13 mouse cellular contexts compared by ENCODE assay signal in the genomic region with DNA sequence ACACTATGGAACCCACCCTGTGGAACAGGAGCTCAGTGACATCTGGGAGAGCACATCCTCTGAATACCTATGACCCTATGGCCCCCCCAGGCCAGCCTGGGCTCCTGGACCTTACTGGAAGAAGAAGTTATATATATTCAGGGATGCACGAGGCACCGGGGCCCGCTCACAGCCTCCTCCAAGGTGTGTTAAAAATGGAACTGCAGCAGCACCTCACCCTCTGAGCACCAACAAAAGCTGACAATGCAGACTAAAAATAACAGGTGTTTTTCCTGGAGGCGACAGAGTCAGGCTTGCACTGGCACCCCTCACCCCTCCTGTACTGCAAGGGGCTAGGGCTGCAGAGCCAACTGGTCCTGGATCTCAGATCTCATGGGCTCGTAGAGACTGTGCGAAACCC.
"Had no signal": no experiment of that assay in that cellular context is flagged by ENCODE, and none has a peak within 500 bp of the region (broad histone marks: within the 10 kb centered on the region; RNA-seq: fewer than 3 reads in every experiment).

No protein-coding gene starts in this region.

- H3K9me3 ChIP-seq: kidney, embryonic 15.5 days; limb, embryonic 13.5 days; midbrain, embryonic 12.5 days; neural tube, embryonic 13.5 days had no signal

- H3K27me3 ChIP-seq: kidney, embryonic 15.5 days; limb, embryonic 13.5 days; midbrain, embryonic 12.5 days; neural tube, embryonic 13.5 days had no signal

- H3K27ac ChIP-seq: kidney, embryonic 15.5 days; limb, embryonic 13.5 days; liver, embryonic 14.5 days; midbrain, embryonic 12.5 days; neural tube, embryonic 13.5 days had no signal

- H3K9ac ChIP-seq: kidney, embryonic 15.5 days; limb, embryonic 13.5 days; liver, embryonic 14.5 days; midbrain, embryonic 12.5 days; neural tube, embryonic 13.5 days had no signal

- H3K4me1 ChIP-seq: midbrain, embryonic 12.5 days had no signal

- H3K4me3 ChIP-seq: kidney, embryonic 15.5 days; limb, embryonic 13.5 days; midbrain, embryonic 12.5 days; neural tube, embryonic 13.5 days had no signal

- DNase-seq: kidney, adult 2 months; kidney, postnatal 14 days; lung, adult 18-20 months; retina, postnatal 1 day; spleen, adult 18-20 months; thymus, adult 18-20 months; thymus, postnatal 14 days had no signal

- H3K36me3 ChIP-seq: kidney, embryonic 15.5 days; limb, embryonic 13.5 days; midbrain, embryonic 12.5 days; neural tube, embryonic 13.5 days had no signal

- ATAC-seq: midbrain, embryonic 16.5 days had no signal

- H3K4me2 ChIP-seq: kidney, embryonic 15.5 days; limb, embryonic 13.5 days; midbrain, embryonic 12.5 days; neural tube, embryonic 13.5 days had no signal
